Mouse (Mus musculus): ENCODE measurements around the gene Ykt6.
"Not testable (repeated sequence)": the region's sequence is repeated elsewhere in the genome, so short reads cannot be mapped to it uniquely, and the experiment has no call there.

Ykt6 gene

GRCm38 (mm10) chr11:5994880-5995279, 39.4 kb downstream of the Ykt6 start:
- no peak for DNase-seq (ENCODE audit: low spot score)

DNA sequence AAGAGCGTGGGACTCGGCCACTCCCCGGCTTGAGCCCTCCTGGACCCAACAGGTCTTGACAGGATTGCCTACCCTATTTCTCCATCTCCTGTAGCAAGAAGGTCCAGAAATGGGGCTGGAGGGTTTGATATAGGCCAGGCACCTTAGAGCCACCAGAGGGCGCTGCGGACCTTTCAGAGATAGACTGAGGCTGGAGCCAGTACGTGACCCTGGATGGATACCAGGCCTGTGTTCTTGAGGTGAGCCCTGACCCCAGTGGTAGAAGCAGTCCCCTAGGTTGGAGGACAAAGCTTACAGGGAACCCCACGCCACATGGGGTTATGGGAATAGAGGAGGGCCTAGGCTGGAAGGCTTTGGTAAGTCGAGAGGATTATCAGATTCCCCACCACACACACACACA, 40.5 kb downstream of the Ykt6 start:
- DNase-seq (ENCODE audit: low spot score): peak; percentile 86

DNA sequence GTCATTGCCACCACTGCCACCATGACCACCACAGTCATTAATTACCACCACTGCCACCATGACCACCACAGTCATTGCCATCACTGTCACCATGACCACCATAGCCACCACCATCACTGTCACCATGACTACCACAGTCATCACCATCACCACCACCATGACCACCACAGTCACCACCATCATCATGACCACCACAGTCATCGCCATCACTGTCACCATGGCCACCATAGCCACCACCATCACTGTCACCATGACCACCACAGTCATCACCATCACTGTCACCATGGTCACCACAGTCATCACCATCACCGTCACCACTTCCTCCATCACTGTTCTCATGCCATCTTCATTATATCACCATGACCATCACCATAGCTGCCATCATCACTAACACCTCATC, 43.0 kb downstream of the Ykt6 start:
- DNase-seq (ENCODE audit: low spot score): no peak

DNA sequence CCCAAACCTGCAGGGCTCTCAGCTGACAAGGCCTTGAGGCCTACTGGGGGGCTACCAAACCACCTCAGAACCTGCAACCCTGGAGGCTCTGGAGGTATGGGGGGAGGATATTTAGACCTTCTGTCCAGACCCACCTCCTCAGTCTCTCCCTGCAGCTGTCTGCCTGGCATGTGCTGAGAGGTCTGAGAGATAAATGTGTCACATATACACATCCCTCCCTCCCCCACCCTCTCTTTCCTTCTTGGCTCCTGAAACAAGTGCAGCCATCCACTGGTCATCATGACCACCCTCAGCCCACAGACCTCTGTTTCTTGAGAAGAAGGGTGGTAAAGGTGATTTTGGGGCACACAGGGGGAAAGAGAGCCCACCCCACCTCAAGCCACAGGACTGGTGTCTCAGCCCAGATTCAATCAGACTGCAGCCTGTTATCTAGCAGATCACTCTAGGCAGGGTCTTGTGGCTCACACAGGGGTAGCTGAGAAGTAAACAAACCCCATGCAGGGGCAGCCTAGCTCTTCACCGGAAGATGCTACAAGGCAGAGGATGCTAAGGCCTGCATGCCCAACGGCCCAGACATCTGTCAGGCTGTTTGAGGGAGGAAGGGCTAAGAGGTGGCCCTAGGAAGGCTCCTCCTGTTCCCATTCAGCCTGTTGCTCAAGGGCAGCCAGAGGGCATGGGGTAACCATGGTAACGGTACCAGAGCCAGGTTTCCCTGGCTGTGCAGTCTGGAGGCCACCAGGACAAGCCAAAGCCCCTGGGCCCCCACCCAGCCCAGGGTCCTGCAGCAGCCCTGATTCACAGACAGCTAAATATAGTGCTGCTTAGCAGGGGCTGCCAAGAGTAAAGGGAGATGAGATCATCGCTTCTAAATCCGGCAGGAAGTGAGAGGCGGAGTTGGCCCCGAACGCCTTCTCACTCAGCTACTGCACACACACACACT, 44.6 kb downstream of the Ykt6 start:
- DNase-seq (ENCODE audit: low spot score): peak; percentile 83

DNA sequence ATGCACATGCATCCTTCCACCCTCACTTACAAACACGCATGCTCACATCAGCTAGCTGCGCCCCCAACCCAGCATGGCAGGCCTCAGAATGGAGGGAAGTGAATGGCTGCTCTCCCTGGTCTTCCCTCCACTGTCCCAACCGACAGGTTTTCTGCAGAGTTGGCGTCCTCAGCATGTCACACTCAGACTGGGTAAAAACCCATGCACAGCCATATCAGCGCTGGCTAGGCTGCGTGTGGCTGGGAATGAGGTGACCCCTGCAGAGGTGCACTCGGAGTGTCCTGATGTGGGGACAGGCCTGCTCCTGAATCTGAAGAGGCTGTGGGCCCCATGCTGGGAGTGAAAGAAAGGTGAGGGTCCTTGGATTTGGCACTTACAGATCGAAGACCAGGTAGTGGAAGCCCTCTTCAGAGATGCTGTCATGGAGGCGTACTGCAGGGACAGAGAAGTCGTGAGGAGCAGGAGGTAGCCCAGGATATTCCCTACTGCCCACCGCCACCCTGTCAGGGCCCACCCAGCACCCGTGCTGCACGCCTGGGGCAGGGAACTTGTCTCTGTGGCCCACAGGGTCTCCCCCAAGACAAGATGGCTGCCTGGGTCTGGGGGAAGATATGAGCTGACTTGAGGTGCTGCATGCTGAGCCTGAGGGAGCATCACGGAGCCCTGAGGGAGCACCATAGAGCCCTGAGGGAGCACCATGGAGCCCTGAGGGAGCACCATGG, 45.6 kb downstream of the Ykt6 start:
- DNase-seq (ENCODE audit: low spot score): no peak

GRCm38 (mm10) chr11:6001981-6002649, 46.6 kb downstream of the Ykt6 start:
- no peak for DNase-seq (ENCODE audit: low spot score)

- DNase-seq (ENCODE audit: low spot score): no peak
Measured at GRCm38 (mm10) chr11:6003046-6003639, 47.6 kb downstream of the Ykt6 start.

- DNase-seq (ENCODE audit: low spot score): not testable (repeated sequence)
Measured at GRCm38 (mm10) chr11:6005374-6006043, 50.0 kb downstream of the Ykt6 start.

DNA sequence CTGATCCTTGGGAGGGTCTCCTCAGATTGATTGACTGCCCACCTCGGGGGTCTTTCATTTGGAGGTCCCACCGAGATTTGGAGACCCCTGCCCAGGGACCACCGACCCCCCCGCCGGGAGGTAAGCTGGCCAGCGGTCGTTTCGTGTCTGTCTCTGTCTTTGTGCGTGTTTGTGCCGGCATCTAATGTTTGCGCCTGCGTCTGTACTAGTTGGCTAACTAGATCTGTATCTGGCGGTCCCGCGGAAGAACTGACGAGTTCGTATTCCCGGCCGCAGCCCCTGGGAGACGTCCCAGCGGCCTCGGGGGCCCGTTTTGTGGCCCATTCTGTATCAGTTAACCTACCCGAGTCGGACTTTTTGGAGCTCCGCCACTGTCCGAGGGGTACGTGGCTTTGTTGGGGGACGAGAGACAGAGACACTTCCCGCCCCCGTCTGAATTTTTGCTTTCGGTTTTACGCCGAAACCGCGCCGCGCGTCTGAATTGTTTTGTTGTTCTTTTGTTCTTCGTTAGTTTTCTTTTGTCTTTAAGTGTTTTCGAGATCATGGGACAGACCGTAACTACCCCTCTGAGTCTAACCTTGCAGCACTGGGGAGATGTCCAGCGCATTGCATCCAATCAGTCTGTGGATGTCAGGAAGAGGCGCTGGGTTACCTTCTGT, 51.0 kb downstream of the Ykt6 start:
- DNase-seq (ENCODE audit: low spot score): not testable (repeated sequence)

GRCm38 (mm10) chr11:6007010-6007778, 51.7 kb downstream of the Ykt6 start:
- not testable (repeated sequence) for DNase-seq (ENCODE audit: low spot score)

DNA sequence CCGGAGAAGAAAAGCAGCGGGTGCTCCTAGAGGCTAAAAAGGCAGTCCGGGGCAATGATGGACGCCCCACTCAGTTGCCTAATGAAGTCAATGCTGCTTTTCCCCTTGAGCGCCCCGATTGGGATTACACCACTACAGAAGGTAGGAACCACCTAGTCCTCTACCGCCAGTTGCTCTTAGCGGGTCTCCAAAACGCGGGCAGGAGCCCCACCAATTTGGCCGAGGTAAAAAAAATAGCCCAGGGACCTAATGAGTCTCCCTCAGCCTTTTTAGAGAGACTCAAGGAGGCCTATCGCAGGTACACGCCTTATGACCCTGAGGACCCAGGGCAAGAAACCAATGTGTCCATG, 52.3 kb downstream of the Ykt6 start:
- not testable (repeated sequence) for DNase-seq (ENCODE audit: low spot score)

GRCm38 (mm10) chr11:6010751-6011482, 55.4 kb downstream of the Ykt6 start:
- not testable (repeated sequence) for DNase-seq (ENCODE audit: low spot score)

- DNase-seq (ENCODE audit: low spot score): no peak
Measured at GRCm38 (mm10) chr11:6011879-6012278, 56.4 kb downstream of the Ykt6 start.

DNA sequence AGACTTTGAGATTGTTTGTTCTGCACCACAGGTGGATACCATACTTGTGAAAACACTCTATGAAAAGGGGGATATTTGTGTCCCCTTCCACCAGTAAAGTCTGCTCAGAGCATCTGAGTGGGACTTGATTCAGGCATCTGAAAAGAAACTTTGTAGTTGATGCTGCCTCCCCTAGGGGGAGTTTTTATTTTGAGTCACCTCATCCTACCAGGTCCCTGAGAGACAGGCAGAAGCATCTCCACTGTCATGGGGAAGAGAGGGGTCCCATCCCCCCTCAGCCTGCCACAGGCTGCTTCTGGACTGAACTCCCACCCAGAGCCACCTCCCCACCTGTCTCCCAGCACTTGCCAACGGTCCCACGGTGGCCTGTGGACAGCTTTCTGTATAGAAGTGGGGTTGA, 57.9 kb downstream of the Ykt6 start:
- DNase-seq (ENCODE audit: low spot score): no peak

DNA sequence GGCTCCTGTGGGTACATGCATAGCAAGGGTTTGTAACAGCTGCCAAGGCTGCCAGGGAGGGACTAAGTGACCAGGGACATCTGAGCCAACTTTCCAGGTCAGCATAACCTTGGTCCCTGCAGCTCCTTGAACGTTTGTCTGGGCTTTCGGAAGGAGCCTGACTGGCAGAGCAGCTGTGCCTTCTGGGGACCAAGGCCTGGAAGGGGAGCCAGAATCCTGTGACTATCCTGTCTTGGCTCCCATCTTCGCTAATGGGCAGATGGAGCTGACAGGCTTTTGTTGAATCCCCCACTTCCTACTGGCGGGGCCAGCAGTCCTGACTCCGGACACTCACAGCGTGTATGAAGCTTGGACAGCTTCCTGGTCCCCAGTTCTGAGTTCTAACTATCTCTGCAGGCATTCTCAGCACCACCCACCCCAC, 59.5 kb downstream of the Ykt6 start:
- DNase-seq (ENCODE audit: low spot score): no peak

- DNase-seq (ENCODE audit: low spot score): no peak
Measured at GRCm38 (mm10) chr11:6016368-6016767, 60.9 kb downstream of the Ykt6 start.

DNA sequence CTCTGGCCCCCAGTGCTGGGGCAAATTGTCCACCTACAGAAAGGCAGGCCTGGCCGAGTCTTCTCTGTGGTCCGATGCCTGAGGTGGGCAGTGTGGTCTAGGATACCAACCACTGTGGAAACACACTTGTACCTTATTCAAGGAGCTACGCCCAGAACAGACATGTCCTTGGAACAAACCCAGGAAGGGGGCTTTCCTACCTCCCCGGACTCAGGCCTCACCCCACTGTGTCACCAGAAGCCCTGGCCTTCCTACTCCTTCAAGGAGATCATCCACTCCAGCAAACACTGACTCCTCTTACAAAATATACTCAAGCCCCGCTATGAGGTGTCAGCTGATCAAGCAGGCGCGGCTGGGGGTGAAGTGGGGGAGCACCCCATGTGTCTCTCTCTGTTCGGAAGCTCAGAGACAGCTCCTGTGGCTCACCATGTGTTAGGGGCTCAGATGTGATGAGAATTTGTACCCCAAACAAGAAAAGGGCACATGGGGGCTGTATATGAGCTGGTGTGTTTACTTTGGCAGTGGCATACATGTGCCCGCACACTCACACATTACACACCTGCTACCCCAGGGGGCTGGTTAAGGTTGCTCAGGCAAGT, 61.4 kb downstream of the Ykt6 start:
- no peak for DNase-seq (ENCODE audit: low spot score)
